Mouse (Mus musculus) spleen, adult 2 months (tissue): ENCODE data around the gene Usp47. TPM values are rescaled to one million over a fixed set of nuclear protein-coding genes. Genes with fewer than 3 reads are reported as not detected.

ENCODE experiments used
- DNase-seq, 2 experiments: peaks; one replicate each; pipeline versions ENCODE4 v3.0.0 to v3.0.0-alpha.2; 2012 to 2021; ENCODE audit warnings: low spot score in 2 of 2, low read depth in 1 of 2
- H3K27ac ChIP-seq: fragments of 200-500 bp; 2 replicates; pipeline ENCODE4 v1.5.1; 2012; ENCODE audit warnings: low read length, inconsistent platforms; ENCODE audit not compliant: insufficient read depth
- H3K27me3 ChIP-seq: fragments of 200-500 bp; 2 replicates; pipeline ENCODE4 v1.6.1; 2012; ENCODE audit warnings: mild to moderate bottlenecking, moderate library complexity, low read length, inconsistent platforms; ENCODE audit not compliant: control insufficient read depth, insufficient read depth
- H3K36me3 ChIP-seq: fragments of 200-500 bp; 2 replicates; pipeline ENCODE4 v1.6.1; 2012; ENCODE audit warnings: mild to moderate bottlenecking, low read length, inconsistent platforms; ENCODE audit not compliant: control insufficient read depth, insufficient read depth
- H3K4me1 ChIP-seq: fragments of 200-500 bp; 2 replicates; pipeline ENCODE4 v1.6.1; 2011; ENCODE audit warnings: inconsistent platforms; ENCODE audit not compliant: control insufficient read depth, insufficient read depth, insufficient read length
- H3K4me3 ChIP-seq: fragments of 200-500 bp; 2 replicates; pipeline ENCODE4 v1.5.1; 2011; ENCODE audit warnings: mild to moderate bottlenecking, inconsistent platforms; ENCODE audit not compliant: insufficient read depth, insufficient read length; ENCODE audit errors: extremely low read depth
- CTCF ChIP-seq: fragments of 200-500 bp; IDR thresholded peaks from 2 replicates; pipeline ENCODE4 v1.5.1; 2011; ENCODE audit warnings: mild to moderate bottlenecking, inconsistent platforms; ENCODE audit not compliant: insufficient read depth, insufficient read length, insufficient replicate concordance; ENCODE audit errors: extremely low read depth
- POLR2A ChIP-seq: fragments of 200-500 bp; IDR thresholded peaks from 2 replicates; pipeline ENCODE4 v1.6.1; 2011; ENCODE audit warnings: low read depth, low read length, inconsistent platforms
- WGBS: fragments of 180-500 bp; shearing (Covaris S2); methylation state at CpG from one replicate; pipeline ENCODE4 v1.1.7; 2018; 5-methylcytosine and 5-hydroxymethylcytosine counted together
- polyA plus RNA-seq: library from polyadenylated mRNA; depleted of rRNA; stranded (reverse); fragments of >200 nt; gene quantifications from 2 replicates; pipeline ENCODE4 v1.2.3, GENCODE M21; 2012

The Usp47 gene
- polyA plus RNA-seq, 1 experiment = 5.2 TPM

GRCm38 (mm10) chr7:112133277-112133676, 110.0 kb downstream of the Usp47 start:
- Histone ChIP-seq H3K4me3 (no peak overlapping the region), H3K4me1 (no peaks in the 10 kb centered on the region), H3K27me3 (no peaks in the 10 kb centered on the region), H3K36me3 (no peaks in the 10 kb centered on the region), H3K27ac (no peak overlapping the region)
- no peak for TF ChIP-seq CTCF
- TF ChIP-seq POLR2A = no peak
- WGBS = 86% methylated on average over 5 of the region's 5 CpGs
- DNase-seq = no peak

- Histone ChIP-seq H3K36me3 (no peaks in the 10 kb centered on the region), H3K4me1 (no peaks in the 10 kb centered on the region), H3K4me3 (no peak overlapping the region), H3K27me3 (no peaks in the 10 kb centered on the region), H3K27ac (no peak overlapping the region)
- no peak for DNase-seq
- TF ChIP-seq POLR2A (no peak), CTCF (no peak)
- WGBS = 88% methylated on average over 4 of the region's 4 CpGs
Measured at GRCm38 (mm10) chr7:112135161-112135560, 111.9 kb downstream of the Usp47 start.

- no peaks in the 10 kb centered on the region for H3K27me3 ChIP-seq
- TF ChIP-seq POLR2A = no peak
- TF ChIP-seq CTCF = no peak
- DNase-seq = no peak
- H3K36me3 ChIP-seq = no peaks in the 10 kb centered on the region
- no peaks in the 10 kb centered on the region for H3K4me1 ChIP-seq
- H3K27ac ChIP-seq = no peak overlapping the region
- WGBS = 81% methylated on average over 5 of the region's 5 CpGs
- no peak overlapping the region for H3K4me3 ChIP-seq
Measured at GRCm38 (mm10) chr7:112136537-112136936, 113.2 kb downstream of the Usp47 start.

GRCm38 (mm10) chr7:112138168-112138508, 114.8 kb downstream of the Usp47 start:
- WGBS = 90% methylated on average over 7 of the region's 7 CpGs
- Histone ChIP-seq H3K27ac (no peak overlapping the region), H3K27me3 (no peaks in the 10 kb centered on the region), H3K4me1 (no peaks in the 10 kb centered on the region), H3K4me3 (no peak overlapping the region), H3K36me3 (no peaks in the 10 kb centered on the region)
- TF ChIP-seq CTCF (no peak), POLR2A (no peak)
- no peak for DNase-seq

GRCm38 (mm10) chr7:112138509-112139405, 115.5 kb downstream of the Usp47 start:
- H3K27me3 ChIP-seq = no peaks in the 10 kb centered on the region
- no peak overlapping the region for H3K4me3 ChIP-seq
- WGBS = 67% methylated on average over 11 of the region's 11 CpGs
- peaks cover 2% of the 10 kb centered on the region; the same call in 1 of the 2 replicates for H3K4me1 ChIP-seq
- no peaks in the 10 kb centered on the region for H3K36me3 ChIP-seq
- TF ChIP-seq POLR2A = no peak
- TF ChIP-seq CTCF = no peak
- H3K27ac ChIP-seq = no peak overlapping the region
- no peak for DNase-seq

GRCm38 (mm10) chr7:112140725-112141124, 117.4 kb downstream of the Usp47 start:
- no peaks in the 10 kb centered on the region for H3K36me3 ChIP-seq
- WGBS = 94% methylated on average over 2 of the region's 2 CpGs
- H3K4me3 ChIP-seq = no peak overlapping the region

GRCm38 (mm10) chr7:112142616-112143015, 119.3 kb downstream of the Usp47 start:
- no peak for DNase-seq
- Histone ChIP-seq H3K4me1 (peaks cover 2% of the 10 kb centered on the region; the same call in 1 of the 2 replicates), H3K36me3 (no peaks in the 10 kb centered on the region), H3K27me3 (no peaks in the 10 kb centered on the region), H3K27ac (no peak overlapping the region), H3K4me3 (no peak overlapping the region)
- TF ChIP-seq POLR2A (no peak), CTCF (no peak)
- 82% methylated on average over 3 of the region's 3 CpGs for WGBS

More at GRCm38 (mm10) chr7:112140725-112141124, 117.4 kb downstream of the Usp47 start:
- peaks cover 2% of the 10 kb centered on the region; the same call in 1 of the 2 replicates for H3K4me1 ChIP-seq
- H3K27ac ChIP-seq = no peak overlapping the region
- no peak for TF ChIP-seq POLR2A
- no peak for TF ChIP-seq CTCF
- H3K27me3 ChIP-seq = no peaks in the 10 kb centered on the region
- DNase-seq = no peak
